Comparison of ENCODE assay signal across 8 mouse cellular contexts in genomic region chr1:133799686-133800445, GRCm38 (mm10). TPM values are rescaled to one million over a fixed set of nuclear protein-coding genes. Genes with fewer than 3 reads are reported as not detected.
DNase-seq lines count a peak whose midpoint lies in the region; ATAC-seq and TF ChIP-seq lines count a peak whose summit lies in the region.

No protein-coding gene starts in this region.

- H3K36me3 ChIP-seq in heart, embryonic 11.5 days (ENCODE audit: control insufficient read depth, insufficient read depth, low read length) = no peaks in the 10 kb centered on the region
- H3K36me3 ChIP-seq in kidney, embryonic 16.5 days (ENCODE audit: insufficient read depth, low read length) = no peaks in the 10 kb centered on the region

- no peak for DNase-seq in cerebellum, adult 2 months
- DNase-seq in cerebellum, adult 9-10 months = no peak
- DNase-seq in lung, postnatal 4 days = peak; percentile 36 to 51
- no peak for DNase-seq in adipocyte (ENCODE audit: low spot score)
- no peak for DNase-seq in urinary bladder, adult 2 months (ENCODE audit: low spot score)

- TF ChIP-seq POLR2A in cerebellum, adult 2 months (IDR thresholded peaks at IDR 0.05; ENCODE audit: borderline replicate concordance, insufficient read depth, low read length) = no peak

- no peak overlapping the region for H3K27ac ChIP-seq in cerebellum, adult 2 months (ENCODE audit: insufficient read depth, low read length)
- H3K27ac ChIP-seq in brown adipose tissue, adult 24 weeks (replicated peaks; ENCODE audit: low read depth, low read length) = peak overlapping the region; percentile 16; the same call in 1 of the 2 replicates
- H3K27ac ChIP-seq in heart, embryonic 11.5 days (ENCODE audit: low read depth, low read length) = peak overlapping the region; percentile 79
- no peak overlapping the region for H3K27ac ChIP-seq in kidney, embryonic 16.5 days (ENCODE audit: low read length)

- peak overlapping the region; percentile 80 for H3K9ac ChIP-seq in heart, embryonic 11.5 days (ENCODE audit: low read depth, low read length)
- H3K9ac ChIP-seq in kidney, embryonic 16.5 days (replicated peaks; ENCODE audit: low read length) = peak overlapping the region; percentile 66

- H3K4me3 ChIP-seq in cerebellum, adult 2 months (replicated peaks; ENCODE audit: insufficient read depth, low read depth, low read length) = peak overlapping the region; percentile 69
- H3K4me3 ChIP-seq in brown adipose tissue, adult 24 weeks (ENCODE audit: insufficient read depth, low read depth, low read length) = peak overlapping the region; percentile 86
- peak overlapping the region; percentile 75 for H3K4me3 ChIP-seq in heart, embryonic 11.5 days (ENCODE audit: low read depth, low read length)
- H3K4me3 ChIP-seq in kidney, embryonic 16.5 days (ENCODE audit: low read length) = peak overlapping the region; percentile 64

- TF ChIP-seq CTCF in cerebellum, adult 2 months (IDR thresholded peaks at IDR 0.05; ENCODE audit: borderline replicate concordance, insufficient read depth, low read depth, low read length) = no peak

- ATAC-seq in heart, embryonic 11.5 days (replicated peaks; ENCODE audit: insufficient number of reproducible peaks, low FRiP score, low TSS enrichment) = no peak
- ATAC-seq in kidney, embryonic 16.5 days (ENCODE audit: low FRiP score, low TSS enrichment) = no peak

- peaks cover 9% of the 10 kb centered on the region; the same call in 1 of the 2 replicates for H3K4me1 ChIP-seq in cerebellum, adult 2 months (ENCODE audit: control insufficient read depth, insufficient read depth, low read length)
- H3K4me1 ChIP-seq in brown adipose tissue, adult 24 weeks (ENCODE audit: control insufficient read depth, insufficient read depth, insufficient read length, low read length) = peaks cover 8% of the 10 kb centered on the region
- H3K4me1 ChIP-seq in heart, embryonic 11.5 days (ENCODE audit: control insufficient read depth, insufficient read depth, low read length) = peaks cover 46% of the 10 kb centered on the region
- H3K4me1 ChIP-seq in kidney, embryonic 16.5 days (ENCODE audit: insufficient read depth, low read length) = peaks cover 32% of the 10 kb centered on the region

- WGBS in cerebellum, adult 2 months = 12% methylated on average over 21 of the region's 21 CpGs
- WGBS in heart, embryonic 11.5 days (ENCODE audit: insufficient replicate concordance) = 2% methylated on average over 21 of the region's 21 CpGs
- 5% methylated on average over 21 of the region's 21 CpGs for WGBS in kidney, embryonic 16.5 days

- H3K4me2 ChIP-seq in heart, embryonic 11.5 days = peak overlapping the region; percentile 84
- H3K4me2 ChIP-seq in kidney, embryonic 16.5 days (replicated peaks; ENCODE audit: low read depth, low read length) = peak overlapping the region; percentile 94

- H3K9me3 ChIP-seq in heart, embryonic 11.5 days (replicated peaks; ENCODE audit: control insufficient read depth, low read length) = no peaks in the 10 kb centered on the region
- H3K9me3 ChIP-seq in kidney, embryonic 16.5 days (ENCODE audit: low read length) = no peaks in the 10 kb centered on the region

- H3K27me3 ChIP-seq in cerebellum, adult 2 months (ENCODE audit: control insufficient read depth, insufficient read depth, low read length) = no peaks in the 10 kb centered on the region
- H3K27me3 ChIP-seq in heart, embryonic 11.5 days (ENCODE audit: control insufficient read depth, insufficient read depth, low read length) = no peaks in the 10 kb centered on the region
- H3K27me3 ChIP-seq in kidney, embryonic 16.5 days (ENCODE audit: insufficient read depth, low read length) = no peaks in the 10 kb centered on the region

RNA-seq across cellular contexts. Expression of gene Atp2b4, which starts 1.0 kb away (rescaled TPM):
- 18.7 and 19.8 TPM in 2 replicates for polyA plus RNA-seq in cerebellum, adult 2 months (2012; rRNA removed)
- polyA plus RNA-seq in brown adipose tissue, adult 24 weeks (2012; ENCODE audit: insufficient read depth, insufficient read length, missing spikeins) = 7.3 and 9.6 TPM in 2 replicates
- polyA plus RNA-seq in heart, embryonic 11.5 days (2014; fragmentation: Nextera tagmentation; extraction: Ambion mirVana) = 26.1 and 35.6 TPM in 2 replicates
- 7.6 and 8.2 TPM in 2 replicates for polyA plus RNA-seq in kidney, embryonic 16.5 days (2015; fragmentation: Nextera tagmentation; extraction: Ambion mirVana)
- 113 and 189 TPM in 2 replicates for polyA plus RNA-seq in urinary bladder, adult 2 months (2012; rRNA removed)

Comparison
In these comparisons a context has a peak if more than half of its experiments do, and no peak if none do; other contexts are left out.
1. DNase-seq: peak in lung, postnatal 4 days (2 of 2); none in cerebellum, adult 2 months (0 of 2), cerebellum, adult 9-10 months (single experiment), adipocyte (single experiment) and urinary bladder, adult 2 months (single experiment).
2. H3K27ac ChIP-seq: peak in brown adipose tissue, adult 24 weeks (single experiment) and heart, embryonic 11.5 days (single experiment); none in cerebellum, adult 2 months (single experiment) and kidney, embryonic 16.5 days (single experiment).
3. Peak in every context shown above with its lines, with median percentiles within 50 percentile points of each other: H3K4me3 ChIP-seq.